Mouse (Mus musculus) heart, embryonic 15.5 days (tissue): ENCODE measurements at regions not wholly inside any gene's neighbourhood (a gene's known extent, or its start where the extent isn't known, plus 50 kb on each side); places are given as distances from the start of the nearest gene placed in this dataset.

Experiments used
- ATAC-seq: fragments of 200-750 bp; cut with Nextera tagmentation; replicated peaks from 2 replicates; pipeline ENCODE4 v1.8.0; 2017; ENCODE audit warnings: low read depth, moderate TSS enrichment; ENCODE audit not compliant: insufficient number of reproducible peaks, insufficient read depth, low FRiP score
- H3K27ac ChIP-seq: fragments of 300-500 bp; sonication (generic); 2 replicates; pipeline ENCODE4 v1.5.1; 2015; ENCODE audit warnings: mild to moderate bottlenecking, inconsistent platforms
- H3K27me3 ChIP-seq: fragments of 300-500 bp; sonication (generic); 2 replicates; pipeline ENCODE4 v1.6.1; 2015; ENCODE audit warnings: inconsistent platforms
- H3K36me3 ChIP-seq: fragments of 300-500 bp; sonication (generic); 2 replicates; pipeline ENCODE4 v1.6.1; 2015; ENCODE audit warnings: mild to moderate bottlenecking, inconsistent platforms
- H3K4me1 ChIP-seq: fragments of 300-500 bp; sonication (generic); replicated peaks from 2 replicates; pipeline ENCODE4 v1.6.1; 2015; ENCODE audit warnings: inconsistent platforms
- H3K4me2 ChIP-seq: fragments of 300-500 bp; sonication (generic); 2 replicates; pipeline ENCODE4 v1.6.1; 2015; ENCODE audit warnings: inconsistent platforms, mild to moderate bottlenecking, moderate library complexity
- H3K4me3 ChIP-seq: fragments of 300-500 bp; sonication (generic); 2 replicates; pipeline ENCODE4 v1.5.1; 2015; ENCODE audit warnings: mild to moderate bottlenecking, inconsistent platforms
- H3K9ac ChIP-seq: fragments of 300-500 bp; sonication (generic); 2 replicates; pipeline ENCODE4 v1.6.1; 2015; ENCODE audit warnings: mild to moderate bottlenecking, inconsistent platforms
- H3K9me3 ChIP-seq: fragments of 300-500 bp; sonication (generic); replicated peaks from 2 replicates; pipeline ENCODE4 v1.6.1; 2016; ENCODE audit warnings: inconsistent platforms
- WGBS: fragments of 180-500 bp; shearing (Covaris S2); methylation state at CpG from one replicate; pipeline ENCODE4 v1.1.7; 2015; ENCODE audit warnings: mixed read lengths; 5-methylcytosine and 5-hydroxymethylcytosine counted together

DNA sequence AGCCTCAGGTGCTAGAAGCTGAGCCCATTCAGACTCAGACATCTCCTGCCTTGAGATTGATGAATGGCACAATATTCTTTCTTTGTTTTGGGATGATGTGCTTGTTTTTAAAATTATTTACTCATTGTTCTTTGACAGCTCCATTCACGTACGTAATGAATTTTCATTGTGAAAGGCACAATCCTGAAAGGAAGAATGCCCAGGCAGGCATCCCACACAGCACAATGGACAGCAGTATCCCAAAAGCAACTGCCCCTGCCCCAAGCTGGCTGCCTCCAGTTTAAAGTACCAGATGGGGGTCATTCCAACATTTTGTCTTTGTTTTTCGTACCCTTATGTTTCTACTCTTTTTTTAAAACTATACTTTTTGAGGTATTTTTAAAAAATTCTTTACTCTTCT, 210.9 kb upstream of the St8sia2 start:
- Histone ChIP-seq H3K9me3 (no peaks in the 10 kb centered on the region), H3K4me3 (no peak overlapping the region), H3K4me1 (no peaks in the 10 kb centered on the region), H3K27ac (no peak overlapping the region), H3K9ac (no peak overlapping the region), H3K27me3 (no peaks in the 10 kb centered on the region), H3K4me2 (no peak overlapping the region), H3K36me3 (no peaks in the 10 kb centered on the region)
- 76% methylated on average over 3 of the region's 3 CpGs for WGBS
- no peak for ATAC-seq

DNA sequence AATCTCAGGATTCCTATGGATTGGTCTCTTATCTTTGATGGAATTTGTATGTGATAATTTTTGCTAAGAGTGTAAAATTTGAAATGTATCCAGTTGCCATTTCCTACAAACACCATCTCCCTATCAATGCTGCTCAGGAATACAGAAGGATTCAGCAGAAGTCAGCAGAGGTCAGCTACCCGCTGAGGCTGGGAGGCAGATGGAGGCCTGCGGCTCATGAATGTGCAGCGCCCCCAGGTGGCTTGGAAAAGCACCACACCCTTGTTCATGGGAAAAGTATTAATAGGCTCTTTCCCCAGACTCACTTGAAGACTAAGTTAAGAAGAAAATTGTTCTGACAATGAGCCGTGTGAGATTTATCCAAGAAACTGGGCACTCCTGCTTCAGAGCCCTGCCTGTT, 187.2 kb upstream of the St8sia2 start:
- ATAC-seq: no peak
- H3K36me3 ChIP-seq: no peaks in the 10 kb centered on the region
- H3K4me2 ChIP-seq: no peak overlapping the region
- no peak overlapping the region for H3K27ac ChIP-seq
- H3K9me3 ChIP-seq: no peaks in the 10 kb centered on the region
- no peaks in the 10 kb centered on the region for H3K4me1 ChIP-seq
- 32% methylated on average over 4 of the region's 4 CpGs for WGBS
- no peaks in the 10 kb centered on the region for H3K27me3 ChIP-seq
- no peak overlapping the region for H3K9ac ChIP-seq
- no peak overlapping the region for H3K4me3 ChIP-seq

DNA sequence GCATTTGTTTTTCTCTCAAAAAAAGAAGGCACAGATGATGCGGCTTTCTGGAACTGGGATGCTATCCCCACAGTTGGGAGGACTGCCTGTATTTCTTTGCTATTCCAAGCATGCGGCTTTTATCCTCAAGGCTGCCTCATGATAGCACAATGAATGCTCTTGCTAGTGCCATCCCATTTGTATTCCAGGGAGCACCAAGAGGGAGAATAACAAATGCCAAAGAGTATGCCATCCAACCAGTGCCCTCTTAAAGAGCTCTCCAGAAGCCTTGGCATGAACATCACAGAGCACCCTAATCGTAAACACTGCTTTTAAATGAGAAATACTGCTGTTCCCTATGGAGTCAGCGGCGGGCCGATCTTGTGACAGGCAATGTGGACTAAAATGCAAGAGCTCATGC, 185.3 kb upstream of the St8sia2 start:
- H3K27me3 ChIP-seq: no peaks in the 10 kb centered on the region
- H3K27ac ChIP-seq: no peak overlapping the region
- ATAC-seq: no peak
- no peaks in the 10 kb centered on the region for H3K4me1 ChIP-seq
- 88% methylated on average over 6 of the region's 6 CpGs for WGBS
- no peak overlapping the region for H3K4me2 ChIP-seq
- no peak overlapping the region for H3K4me3 ChIP-seq
- no peaks in the 10 kb centered on the region for H3K9me3 ChIP-seq
- H3K36me3 ChIP-seq: no peaks in the 10 kb centered on the region
- no peak overlapping the region for H3K9ac ChIP-seq

DNA sequence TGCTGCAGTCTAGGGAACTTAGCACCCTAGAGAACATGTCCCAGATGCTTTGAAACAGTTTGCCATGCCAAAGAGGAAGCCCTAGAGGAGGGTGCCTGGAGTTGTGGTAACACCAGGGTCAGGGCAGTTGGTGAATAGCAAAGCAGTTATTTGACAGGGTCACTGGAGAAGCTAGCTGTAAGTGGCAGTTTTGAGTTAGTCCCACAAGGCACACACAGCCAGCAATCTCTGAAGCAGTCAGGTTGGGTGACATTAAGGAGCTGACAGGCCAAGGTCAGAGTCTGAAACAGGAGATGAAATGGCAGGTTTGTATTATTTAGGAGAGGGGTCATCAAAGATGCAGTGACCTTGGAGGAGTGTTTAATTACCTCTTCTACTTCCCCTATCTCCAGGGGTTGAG, 171.2 kb upstream of the St8sia2 start:
- Histone ChIP-seq H3K9me3 (no peaks in the 10 kb centered on the region), H3K9ac (no peak overlapping the region), H3K4me1 (no peaks in the 10 kb centered on the region), H3K4me3 (no peak overlapping the region), H3K36me3 (no peaks in the 10 kb centered on the region), H3K27ac (no peak overlapping the region), H3K27me3 (no peaks in the 10 kb centered on the region), H3K4me2 (no peak overlapping the region)
- no peak for ATAC-seq

DNA sequence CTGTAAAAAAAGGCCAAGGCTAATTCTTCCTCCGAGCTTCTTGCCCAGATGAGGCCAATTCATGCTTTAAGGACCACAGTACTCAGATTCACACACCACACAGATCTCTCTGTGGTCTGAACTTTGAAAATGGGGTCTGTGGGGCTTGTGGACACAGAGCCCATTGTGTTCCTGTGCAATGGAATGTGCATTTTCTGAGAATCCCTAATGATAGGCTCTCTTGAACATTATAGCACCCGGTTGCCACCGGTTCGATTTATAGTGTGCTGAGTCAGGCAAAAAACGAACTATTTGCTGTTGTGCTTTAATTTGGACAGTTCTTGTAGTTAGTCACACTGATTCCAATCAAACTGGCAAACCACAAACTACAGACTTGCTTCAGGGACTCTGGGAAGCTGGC, 160.7 kb upstream of the St8sia2 start:
- H3K9me3 ChIP-seq: no peaks in the 10 kb centered on the region
- no peak overlapping the region for H3K4me3 ChIP-seq
- ATAC-seq: no peak
- H3K36me3 ChIP-seq: no peaks in the 10 kb centered on the region
- H3K27ac ChIP-seq: no peak overlapping the region
- no peak overlapping the region for H3K4me2 ChIP-seq
- H3K9ac ChIP-seq: no peak overlapping the region
- WGBS: 78% methylated on average over 5 of the region's 5 CpGs
- H3K4me1 ChIP-seq: peaks cover 2% of the 10 kb centered on the region; the same call in 1 of the 2 replicates
- no peaks in the 10 kb centered on the region for H3K27me3 ChIP-seq

DNA sequence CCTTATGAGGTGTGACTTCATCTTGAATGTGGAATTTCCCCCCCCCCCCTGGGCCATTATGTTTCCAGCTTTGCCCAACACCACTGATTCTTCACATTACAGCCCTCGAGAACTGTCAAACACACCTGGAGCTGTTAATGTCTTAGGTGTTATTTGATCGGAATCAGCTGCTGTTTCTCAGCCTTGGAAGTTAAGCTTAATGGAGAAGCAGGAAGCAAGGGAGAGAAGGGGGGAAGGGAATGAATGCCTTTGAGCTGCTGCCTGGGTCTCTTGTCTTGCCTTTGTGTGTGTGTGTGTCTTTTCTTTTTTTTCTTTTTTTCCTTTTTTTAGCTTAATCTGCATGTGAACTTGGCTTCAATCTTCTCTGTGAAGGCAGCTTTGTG, 159.7 kb upstream of the St8sia2 start:
- H3K9me3 ChIP-seq: no peaks in the 10 kb centered on the region
- ATAC-seq: no peak
- peaks cover 2% of the 10 kb centered on the region; the same call in 1 of the 2 replicates for H3K4me1 ChIP-seq
- H3K27ac ChIP-seq: peak overlapping the region; percentile 9; the same call in 1 of the 2 replicates
- H3K36me3 ChIP-seq: no peaks in the 10 kb centered on the region
- no peak overlapping the region for H3K9ac ChIP-seq
- no peak overlapping the region for H3K4me3 ChIP-seq
- WGBS: 21% methylated on average over 2 of the region's 2 CpGs
- no peak overlapping the region for H3K4me2 ChIP-seq
- no peaks in the 10 kb centered on the region for H3K27me3 ChIP-seq

DNA sequence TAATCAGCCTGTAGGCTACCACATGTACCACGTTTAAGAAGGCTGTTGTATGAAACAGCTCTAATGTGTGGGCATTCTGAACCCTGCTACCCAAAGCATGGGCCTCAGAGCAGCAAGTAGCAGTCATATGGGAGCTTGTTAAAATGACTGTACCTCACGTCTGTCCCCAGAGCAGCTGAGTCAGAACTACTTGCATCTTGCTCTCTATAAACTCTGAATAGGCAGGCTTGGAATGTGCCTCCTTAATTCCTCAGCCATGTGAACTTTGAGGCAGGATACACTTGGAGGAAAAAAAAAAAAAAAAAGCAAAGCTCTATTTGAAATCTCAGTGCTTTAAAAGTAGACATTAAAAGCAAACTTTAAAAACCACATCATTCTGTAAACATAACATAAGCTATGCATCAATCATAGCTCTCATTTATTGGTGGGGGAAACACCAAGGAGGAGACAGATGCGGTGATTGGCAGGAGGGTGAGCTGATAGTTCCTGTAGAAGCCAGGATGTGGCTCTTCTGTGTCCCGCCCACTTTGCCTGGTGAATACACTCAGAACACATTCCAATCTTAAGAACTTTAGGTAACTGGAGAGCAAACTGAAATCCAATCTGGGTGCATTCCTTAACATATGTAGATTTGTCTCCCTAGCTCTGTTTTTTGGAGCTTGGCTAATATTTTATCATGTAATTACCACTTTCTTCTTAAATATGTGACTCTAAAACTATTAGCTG, 159.2 kb upstream of the St8sia2 start:
- Histone ChIP-seq H3K27me3 (no peaks in the 10 kb centered on the region), H3K9ac (no peak overlapping the region), H3K9me3 (no peaks in the 10 kb centered on the region), H3K4me3 (no peak overlapping the region), H3K4me1 (peaks cover 2% of the 10 kb centered on the region; the same call in 1 of the 2 replicates), H3K4me2 (no peak overlapping the region), H3K36me3 (no peaks in the 10 kb centered on the region), H3K27ac (peak overlapping the region; percentile 9; the same call in 1 of the 2 replicates)
- no peak for ATAC-seq
- 56% methylated on average over 4 of the region's 4 CpGs for WGBS

DNA sequence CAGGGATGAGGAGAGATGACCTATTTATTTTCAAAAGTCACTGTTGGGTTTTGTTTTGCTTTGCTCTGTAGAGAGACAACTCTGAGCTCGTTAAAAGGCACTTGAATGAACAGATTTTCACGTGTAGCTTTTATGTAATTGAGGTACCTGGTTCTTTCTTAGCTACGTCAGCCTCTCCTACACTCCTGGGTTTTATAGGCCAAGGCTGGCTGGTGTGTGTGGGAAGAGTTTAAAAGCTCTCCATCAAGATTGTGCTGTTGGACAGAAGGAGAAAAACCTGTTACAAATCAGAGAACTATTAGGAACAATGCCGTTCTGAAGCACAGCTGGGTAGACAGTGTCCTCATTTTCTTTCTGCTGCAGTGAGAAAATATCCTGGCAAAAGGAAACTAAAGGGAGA, 138.1 kb upstream of the St8sia2 start:
- no peaks in the 10 kb centered on the region for H3K27me3 ChIP-seq
- no peaks in the 10 kb centered on the region for H3K36me3 ChIP-seq
- no peak overlapping the region for H3K27ac ChIP-seq
- WGBS: 61% methylated on average over 4 of the region's 4 CpGs
- no peak overlapping the region for H3K4me2 ChIP-seq
- no peak overlapping the region for H3K9ac ChIP-seq
- no peak for ATAC-seq
- H3K9me3 ChIP-seq: no peaks in the 10 kb centered on the region
- no peaks in the 10 kb centered on the region for H3K4me1 ChIP-seq
- H3K4me3 ChIP-seq: no peak overlapping the region

DNA sequence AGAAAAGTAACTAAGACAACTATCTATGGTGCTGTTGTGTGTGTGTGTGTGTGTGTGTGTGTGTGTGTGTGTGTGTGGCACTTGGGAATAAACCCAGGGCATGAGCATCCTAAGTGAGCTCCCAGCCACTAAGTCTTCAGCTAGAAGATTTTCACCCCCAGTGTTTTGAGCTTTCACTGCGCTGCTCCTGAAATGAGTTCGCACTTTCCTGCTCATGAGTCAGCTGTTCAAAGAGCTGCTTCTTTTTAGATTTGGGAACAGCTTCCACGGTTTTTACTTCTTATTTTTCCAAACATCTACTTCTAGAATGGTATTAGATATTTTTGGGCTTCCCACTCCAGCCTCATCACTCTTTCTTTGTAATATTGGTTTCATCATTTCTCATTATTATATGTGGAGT, 129.7 kb upstream of the St8sia2 start:
- Histone ChIP-seq H3K9ac (no peak overlapping the region), H3K36me3 (no peaks in the 10 kb centered on the region), H3K4me3 (no peak overlapping the region), H3K9me3 (no peaks in the 10 kb centered on the region), H3K4me1 (no peaks in the 10 kb centered on the region), H3K4me2 (no peak overlapping the region), H3K27ac (no peak overlapping the region), H3K27me3 (no peaks in the 10 kb centered on the region)
- no peak for ATAC-seq
- 79% methylated on average over 3 of the region's 3 CpGs for WGBS

DNA sequence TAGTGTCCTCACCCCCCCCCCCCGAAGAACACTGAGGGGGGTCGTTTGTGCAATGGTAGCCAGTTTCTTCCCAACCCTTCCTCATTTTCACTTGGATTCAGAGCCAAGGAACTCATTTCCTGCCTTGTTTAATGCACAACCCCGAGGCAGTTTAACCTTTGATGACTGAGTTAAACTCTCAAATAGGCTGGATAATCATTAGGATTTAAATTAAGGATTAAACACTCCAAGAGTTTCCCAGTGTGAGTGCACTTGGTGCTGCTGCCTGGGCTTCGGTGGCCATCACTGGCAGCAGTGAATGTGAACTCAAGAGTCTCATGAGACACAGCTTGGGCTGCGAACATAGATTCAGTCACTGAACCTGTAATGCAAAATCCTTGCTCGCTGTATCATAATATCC, 124.7 kb upstream of the St8sia2 start:
- H3K27ac ChIP-seq: no peak overlapping the region
- no peak for ATAC-seq
- no peaks in the 10 kb centered on the region for H3K36me3 ChIP-seq
- no peaks in the 10 kb centered on the region for H3K27me3 ChIP-seq
- no peak overlapping the region for H3K4me3 ChIP-seq
- H3K9ac ChIP-seq: no peak overlapping the region
- 62% methylated on average over 6 of the region's 6 CpGs for WGBS
- H3K9me3 ChIP-seq: no peaks in the 10 kb centered on the region
- H3K4me1 ChIP-seq: no peaks in the 10 kb centered on the region
- H3K4me2 ChIP-seq: no peak overlapping the region

DNA sequence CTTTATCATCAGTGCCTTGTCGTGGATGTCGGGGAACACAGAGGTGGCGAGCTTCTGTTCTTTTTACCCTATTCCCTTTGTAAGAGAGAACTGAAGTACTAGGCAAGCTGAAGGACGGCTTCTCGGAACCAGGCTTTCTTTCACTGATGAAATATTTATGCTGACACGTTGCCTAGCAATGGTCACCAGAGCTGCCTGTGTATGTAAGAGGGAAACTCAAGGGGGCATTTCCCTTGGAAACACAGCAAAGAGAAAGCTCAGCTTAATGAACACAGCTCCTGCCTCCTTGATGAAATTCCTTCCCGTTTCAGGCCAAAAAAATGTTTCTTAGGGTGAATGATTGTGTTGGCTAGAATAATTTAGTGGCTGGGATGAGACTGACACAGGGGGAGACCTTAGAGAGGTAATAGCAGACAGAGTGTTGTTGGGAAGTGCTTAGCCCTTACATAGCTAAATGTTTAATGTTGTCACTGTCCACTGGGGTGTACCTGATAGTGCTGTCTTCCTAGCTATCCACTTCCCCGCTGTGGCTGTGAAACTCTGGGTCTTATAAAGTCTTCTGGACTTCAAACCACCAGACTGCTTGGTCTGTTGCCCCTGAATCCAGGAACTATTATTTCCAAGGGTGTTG, 116.8 kb upstream of the St8sia2 start:
- Histone ChIP-seq H3K4me3 (no peak overlapping the region), H3K9me3 (no peaks in the 10 kb centered on the region), H3K4me2 (no peak overlapping the region), H3K9ac (no peak overlapping the region), H3K27me3 (no peaks in the 10 kb centered on the region), H3K4me1 (no peaks in the 10 kb centered on the region), H3K27ac (no peak overlapping the region), H3K36me3 (no peaks in the 10 kb centered on the region)
- 55% methylated on average over 8 of the region's 8 CpGs for WGBS
- no peak for ATAC-seq

DNA sequence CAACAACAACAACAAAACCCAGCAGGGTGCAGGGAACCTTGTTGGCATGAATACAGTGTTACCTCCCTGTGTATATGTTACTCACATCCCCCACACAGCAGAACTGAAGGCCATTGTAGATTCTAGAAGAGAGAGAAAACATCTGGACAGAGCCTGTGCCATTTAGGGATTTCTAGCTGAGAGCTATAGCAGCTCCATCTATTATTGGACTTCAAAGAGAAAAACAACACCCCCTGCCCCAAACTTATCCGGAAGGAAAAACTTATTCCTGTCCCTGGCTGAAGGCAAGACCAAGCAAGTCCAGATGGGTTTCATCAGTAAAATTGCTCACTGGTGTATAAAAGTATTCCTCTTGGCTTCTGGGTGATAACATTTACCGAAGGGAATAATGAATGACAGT, 98.6 kb upstream of the St8sia2 start:
- ATAC-seq: no peak
- 59% methylated on average over 2 of the region's 2 CpGs for WGBS
- no peak overlapping the region for H3K9ac ChIP-seq

More for the DNA sequence above, 98.6 kb upstream of the St8sia2 start:
- H3K4me1 ChIP-seq: peaks cover 6% of the 10 kb centered on the region; the same call in 1 of the 2 replicates
- no peaks in the 10 kb centered on the region for H3K9me3 ChIP-seq
- no peak overlapping the region for H3K4me3 ChIP-seq
- H3K27me3 ChIP-seq: no peaks in the 10 kb centered on the region
- no peak overlapping the region for H3K27ac ChIP-seq
- H3K4me2 ChIP-seq: no peak overlapping the region
- no peaks in the 10 kb centered on the region for H3K36me3 ChIP-seq
